Mouse (Mus musculus) liver, adult (tissue): ENCODE measurements at regions not wholly inside any gene's neighbourhood (a gene's known extent, or its start where the extent isn't known, plus 50 kb on each side); places are given as distances from the start of the nearest gene placed in this dataset.

ENCODE experiments used
- GATA4 ChIP-seq: IDR thresholded peaks from 2 replicates; pipeline ENCODE4 v1.6.1; 2014; ENCODE audit warnings: mild to moderate bottlenecking, low read length; ENCODE audit not compliant: insufficient replicate concordance

- no peak for TF ChIP-seq GATA4
Observed at GRCm38 (mm10) chr10:111789264-111789663, 183.2 kb upstream of the Krr1 start.

GRCm38 (mm10) chr10:111790911-111791310, 181.6 kb upstream of the Krr1 start:
- no peak for TF ChIP-seq GATA4

- no peak for TF ChIP-seq GATA4
Observed at GRCm38 (mm10) chr10:111795056-111795455, 177.4 kb upstream of the Krr1 start.

- no peak for TF ChIP-seq GATA4
Observed at GRCm38 (mm10) chr10:111795756-111796155, 176.7 kb upstream of the Krr1 start.

GRCm38 (mm10) chr10:111798851-111799281, 173.6 kb upstream of the Krr1 start:
- no peak for TF ChIP-seq GATA4

- TF ChIP-seq GATA4, result no peak
Observed at GRCm38 (mm10) chr10:111799850-111800589, 172.4 kb upstream of the Krr1 start.

GRCm38 (mm10) chr10:111800590-111800935, 171.9 kb upstream of the Krr1 start:
- no peak for TF ChIP-seq GATA4

GRCm38 (mm10) chr10:111801021-111801793, 171.3 kb upstream of the Krr1 start:
- TF ChIP-seq GATA4, result no peak

GRCm38 (mm10) chr10:111801794-111802359, 170.6 kb upstream of the Krr1 start:
- no peak for TF ChIP-seq GATA4

- no peak for TF ChIP-seq GATA4
Observed at GRCm38 (mm10) chr10:111806333-111806732, 166.1 kb upstream of the Krr1 start.

- TF ChIP-seq GATA4, result no peak
Observed at GRCm38 (mm10) chr10:111806916-111807315, 165.5 kb upstream of the Krr1 start.

- TF ChIP-seq GATA4, result no peak
Observed at GRCm38 (mm10) chr10:111813736-111814135, 158.7 kb upstream of the Krr1 start.

- no peak for TF ChIP-seq GATA4
Observed at GRCm38 (mm10) chr10:111814648-111815047, 157.8 kb upstream of the Krr1 start.

GRCm38 (mm10) chr10:111815160-111815559, 157.3 kb upstream of the Krr1 start:
- no peak for TF ChIP-seq GATA4

- no peak for TF ChIP-seq GATA4
Observed at GRCm38 (mm10) chr10:111815821-111816599, 156.5 kb upstream of the Krr1 start.
